Comparison of ENCODE assay signal across 10 mouse cellular contexts in genomic region chr13:47650093-47650492, GRCm38 (mm10).
DNase-seq lines count a peak whose midpoint lies in the region; ATAC-seq lines count a peak whose summit lies in the region.
"Had no signal": no experiment of that assay in that cellular context is flagged by ENCODE, and none has a peak within 500 bp of the region (broad histone marks: within the 10 kb centered on the region; RNA-seq: fewer than 3 reads in every experiment).

No protein-coding gene starts in this region.

- 61% methylated on average over 13 of the region's 13 CpGs for WGBS in lung, embryonic 15.5 days
- 50% methylated on average over 13 of the region's 13 CpGs for WGBS in embryonic facial prominence, embryonic 13.5 days
- WGBS in midbrain, embryonic 15.5 days, result 74% methylated on average over 13 of the region's 13 CpGs

- peak overlapping the region; percentile 6; the same call in 1 of the 2 replicates for H3K4me3 ChIP-seq in lung, embryonic 15.5 days
- H3K4me3 ChIP-seq in embryonic facial prominence, embryonic 13.5 days, result peak overlapping the region; percentile 23
- no peak overlapping the region for H3K4me3 ChIP-seq in midbrain, embryonic 15.5 days
- H3K4me3 ChIP-seq: forebrain, embryonic 10.5 days had no signal

- H3K27me3 ChIP-seq in lung, embryonic 15.5 days, result no peaks in the 10 kb centered on the region
- H3K27me3 ChIP-seq in embryonic facial prominence, embryonic 13.5 days, result no peaks in the 10 kb centered on the region
- no peaks in the 10 kb centered on the region for H3K27me3 ChIP-seq in midbrain, embryonic 15.5 days (replicated peaks)

- no peaks in the 10 kb centered on the region for H3K36me3 ChIP-seq in lung, embryonic 15.5 days
- no peaks in the 10 kb centered on the region for H3K36me3 ChIP-seq in embryonic facial prominence, embryonic 13.5 days
- no peaks in the 10 kb centered on the region for H3K36me3 ChIP-seq in midbrain, embryonic 15.5 days (replicated peaks)
- H3K36me3 ChIP-seq: forebrain, embryonic 10.5 days had no signal

- no peak for DNase-seq in lung, postnatal 36 days
- peak; percentile 20 for DNase-seq in heart, postnatal 4 days
- DNase-seq in cerebellum, adult 18-20 months, result no peak
- no peak for DNase-seq in left cerebral cortex, adult 11 months (ENCODE audit: low spot score)
- DNase-seq in adrenal gland, postnatal 10 days, result no peak
- DNase-seq: cerebellum, adult 11-12 months had no signal

- no peak overlapping the region for H3K27ac ChIP-seq in lung, embryonic 15.5 days
- no peak overlapping the region for H3K27ac ChIP-seq in embryonic facial prominence, embryonic 13.5 days
- H3K27ac ChIP-seq in midbrain, embryonic 15.5 days, result no peak overlapping the region
- H3K27ac ChIP-seq: forebrain, embryonic 10.5 days had no signal

- no peak for ATAC-seq in lung, embryonic 15.5 days (ENCODE audit: borderline replicate concordance, extremely low read depth, low FRiP score, low TSS enrichment)
- ATAC-seq in embryonic facial prominence, embryonic 13.5 days (ENCODE audit: insufficient number of reproducible peaks, insufficient read depth, low FRiP score, low TSS enrichment, low read depth), result no peak
- no peak for ATAC-seq in midbrain, embryonic 15.5 days (replicated peaks)

- no peaks in the 10 kb centered on the region for H3K9me3 ChIP-seq in lung, embryonic 15.5 days
- no peaks in the 10 kb centered on the region for H3K9me3 ChIP-seq in embryonic facial prominence, embryonic 13.5 days
- no peaks in the 10 kb centered on the region for H3K9me3 ChIP-seq in midbrain, embryonic 15.5 days
- H3K9me3 ChIP-seq: forebrain, embryonic 10.5 days had no signal

- H3K4me2 ChIP-seq in lung, embryonic 15.5 days, result peak overlapping the region; percentile 31
- peak overlapping the region; percentile 43 for H3K4me2 ChIP-seq in embryonic facial prominence, embryonic 13.5 days
- peak overlapping the region; percentile 27 for H3K4me2 ChIP-seq in midbrain, embryonic 15.5 days

- H3K9ac ChIP-seq in lung, embryonic 15.5 days, result no peak overlapping the region
- H3K9ac ChIP-seq in embryonic facial prominence, embryonic 13.5 days, result no peak overlapping the region
- no peak overlapping the region for H3K9ac ChIP-seq in midbrain, embryonic 15.5 days

- 0 out of 2 replicates have a peak, but pooled peaks cover 11% of the 10 kb centered on the region for H3K4me1 ChIP-seq in lung, embryonic 15.5 days
- no peaks in the 10 kb centered on the region for H3K4me1 ChIP-seq in embryonic facial prominence, embryonic 13.5 days
- H3K4me1 ChIP-seq in midbrain, embryonic 15.5 days, result 0 out of 2 replicates have a peak, but pooled peaks cover 4% of the 10 kb centered on the region
